Mouse (Mus musculus): ENCODE measurements around the gene Cdan1.

Gene Cdan1

DNA sequence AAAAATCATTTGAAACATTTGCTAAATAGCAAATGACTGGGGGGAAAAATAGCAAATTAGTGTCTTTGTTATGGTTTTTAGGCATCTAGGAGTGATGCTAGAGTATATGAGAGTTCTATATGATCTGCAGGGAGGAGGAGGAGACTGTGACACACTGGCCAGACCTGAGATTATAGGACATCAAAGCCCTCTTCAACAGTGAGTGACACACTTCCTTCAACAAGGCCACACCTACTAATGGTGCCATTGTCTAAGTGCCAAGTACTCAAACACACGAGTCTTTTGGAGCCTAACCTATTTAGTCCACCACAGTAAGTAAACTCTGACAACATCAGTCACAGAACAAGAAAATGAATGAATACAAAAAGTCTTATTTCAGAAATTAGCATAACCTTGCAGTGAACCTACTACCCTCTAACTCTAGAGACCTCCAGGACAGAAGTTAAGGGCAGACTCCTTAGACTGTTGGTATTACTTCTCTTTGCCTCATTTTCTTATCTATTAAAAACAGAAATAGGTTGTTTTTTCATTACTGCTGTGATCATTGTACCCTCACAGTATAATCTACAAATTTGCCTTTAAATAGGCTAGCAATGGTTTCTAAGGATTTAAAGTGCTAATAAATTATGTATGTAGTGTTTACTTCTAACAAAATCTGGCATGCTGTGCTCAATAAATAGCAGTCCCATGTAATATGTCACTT, 22.8 kb downstream of the Cdan1 start:
- Histone ChIP-seq H3K27me3 (ENCODE audit: insufficient read depth, low read length) (no peaks in the 10 kb centered on the region), H3K4me3 (replicated peaks; ENCODE audit: low read length) (no peak overlapping the region), H3K4me1 (replicated peaks; ENCODE audit: low read depth, low read length) (peaks cover 20% of the 10 kb centered on the region), H3K36me3 (ENCODE audit: insufficient read depth, low read length) (no peaks in the 10 kb centered on the region), H3K9me3 (ENCODE audit: low read length) (no peaks in the 10 kb centered on the region)
- TF ChIP-seq NANOG (IDR thresholded peaks at IDR 0.05; ENCODE audit: borderline replicate concordance, low read length) (no peak), POU5F1 (IDR thresholded peaks at IDR 0.05; ENCODE audit: borderline replicate concordance, low read length) (no peak), CTCF (conservative IDR thresholded peaks at IDR 0.05; ENCODE audit: low read length) (no peak)

DNA sequence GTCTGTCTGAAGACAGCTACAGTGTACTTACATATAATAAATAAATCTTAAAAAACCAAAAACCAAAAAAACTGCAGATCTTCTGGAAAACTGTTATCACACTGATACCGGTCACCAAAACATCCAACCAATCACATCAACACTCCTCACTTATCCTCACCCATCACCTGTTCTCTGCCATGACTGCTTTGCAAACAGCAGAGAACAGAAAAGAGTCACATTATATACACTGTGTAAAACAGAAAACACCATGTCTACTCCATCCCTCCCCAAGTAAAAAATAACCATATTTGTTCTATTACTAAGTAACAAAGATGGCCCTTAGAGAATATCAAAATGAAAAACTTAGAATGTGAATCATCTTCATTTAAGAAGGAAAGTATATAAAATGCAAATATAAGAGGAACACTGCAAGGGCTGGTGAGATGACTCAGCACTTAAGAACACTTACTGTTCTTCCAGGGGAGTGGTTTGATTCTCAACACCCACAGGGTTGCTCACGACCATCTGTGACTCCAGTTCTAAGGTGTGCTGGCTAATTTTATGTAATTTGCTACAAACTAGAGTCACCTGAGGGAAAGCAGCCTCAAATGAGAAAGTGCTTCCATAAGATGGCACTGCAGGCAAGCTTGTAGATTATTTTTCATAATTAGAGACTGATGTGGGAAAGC, 79.5 kb downstream of the Cdan1 start:
- Histone ChIP-seq H3K4me3 (replicated peaks; ENCODE audit: low read length) (no peak overlapping the region), H3K9me3 (ENCODE audit: low read length) (no peaks in the 10 kb centered on the region), H3K36me3 (ENCODE audit: insufficient read depth, low read length) (peaks cover 10% of the 10 kb centered on the region; the same call in 1 of the 2 replicates), H3K4me1 (replicated peaks; ENCODE audit: low read depth, low read length) (no peaks in the 10 kb centered on the region), H3K27me3 (ENCODE audit: insufficient read depth, low read length) (no peaks in the 10 kb centered on the region)
- no peak for TF ChIP-seq NANOG (IDR thresholded peaks at IDR 0.05; ENCODE audit: borderline replicate concordance, low read length)

DNA sequence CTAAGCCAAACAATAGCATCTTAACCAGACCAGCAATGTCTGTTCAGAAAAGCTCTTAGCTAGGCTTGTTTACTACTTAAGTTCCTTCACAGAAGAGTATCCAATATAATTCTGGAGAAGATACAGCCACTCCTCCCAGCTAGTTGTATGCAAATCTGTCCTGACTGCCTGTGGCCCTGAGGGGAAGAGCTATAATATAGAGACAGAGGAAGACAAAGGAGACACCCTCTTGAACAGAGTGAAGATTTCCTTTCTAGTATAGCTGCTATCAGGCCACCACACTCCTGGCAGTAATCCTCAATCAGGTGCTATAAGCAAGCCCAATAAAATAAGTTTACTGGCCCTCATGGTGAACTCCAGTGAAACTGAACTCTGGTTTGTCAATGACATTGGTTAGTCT, 88.0 kb downstream of the Cdan1 start:
- TF ChIP-seq NANOG (IDR thresholded peaks at IDR 0.05; ENCODE audit: borderline replicate concordance, low read length) (peak; percentile 79; the same call in 1 of the 2 replicates), CTCF (conservative IDR thresholded peaks at IDR 0.05; ENCODE audit: low read length) (no peak)
- H3K4me1 ChIP-seq (replicated peaks; ENCODE audit: low read depth, low read length): peaks cover 17% of the 10 kb centered on the region
- H3K4me3 ChIP-seq (replicated peaks; ENCODE audit: low read length): no peak overlapping the region
- peaks cover under 1% of the 10 kb centered on the region; the same call in 1 of the 2 replicates for H3K36me3 ChIP-seq (ENCODE audit: insufficient read depth, low read length)
- no peaks in the 10 kb centered on the region for H3K9me3 ChIP-seq (ENCODE audit: low read length)
- H3K27me3 ChIP-seq (ENCODE audit: insufficient read depth, low read length): no peaks in the 10 kb centered on the region

DNA sequence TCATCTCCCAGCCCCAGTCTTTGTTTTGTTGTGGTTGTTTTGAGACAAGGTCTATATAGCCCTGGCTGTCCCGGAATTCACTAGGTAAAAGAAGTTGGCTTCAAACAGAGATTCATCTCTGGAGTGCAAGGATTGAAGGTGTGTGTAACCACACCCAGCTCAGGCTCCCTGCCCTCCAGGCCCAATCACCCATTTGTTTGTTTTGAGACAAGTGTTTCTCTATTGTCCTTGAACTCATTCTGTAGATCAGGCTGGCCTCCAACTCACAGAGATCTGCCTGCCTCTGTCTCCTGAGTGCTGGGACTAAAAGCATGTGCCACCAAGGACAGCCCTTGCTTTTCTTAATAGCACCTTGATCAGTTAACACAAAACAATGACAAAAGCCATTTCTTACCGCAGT, 101.9 kb downstream of the Cdan1 start:
- H3K4me3 ChIP-seq (replicated peaks; ENCODE audit: low read length): no peak overlapping the region
- H3K36me3 ChIP-seq (ENCODE audit: insufficient read depth, low read length): peaks cover 32% of the 10 kb centered on the region
- H3K4me1 ChIP-seq (replicated peaks; ENCODE audit: low read depth, low read length): peaks cover 10% of the 10 kb centered on the region; the same call in 1 of the 2 replicates
- no peaks in the 10 kb centered on the region for H3K27me3 ChIP-seq (ENCODE audit: insufficient read depth, low read length)
- H3K9me3 ChIP-seq (ENCODE audit: low read length): no peaks in the 10 kb centered on the region
- TF ChIP-seq POU5F1 (IDR thresholded peaks at IDR 0.05; ENCODE audit: borderline replicate concordance, low read length) (no peak), NANOG (IDR thresholded peaks at IDR 0.05; ENCODE audit: borderline replicate concordance, low read length) (no peak), CTCF (conservative IDR thresholded peaks at IDR 0.05; ENCODE audit: low read length) (no peak)

DNA sequence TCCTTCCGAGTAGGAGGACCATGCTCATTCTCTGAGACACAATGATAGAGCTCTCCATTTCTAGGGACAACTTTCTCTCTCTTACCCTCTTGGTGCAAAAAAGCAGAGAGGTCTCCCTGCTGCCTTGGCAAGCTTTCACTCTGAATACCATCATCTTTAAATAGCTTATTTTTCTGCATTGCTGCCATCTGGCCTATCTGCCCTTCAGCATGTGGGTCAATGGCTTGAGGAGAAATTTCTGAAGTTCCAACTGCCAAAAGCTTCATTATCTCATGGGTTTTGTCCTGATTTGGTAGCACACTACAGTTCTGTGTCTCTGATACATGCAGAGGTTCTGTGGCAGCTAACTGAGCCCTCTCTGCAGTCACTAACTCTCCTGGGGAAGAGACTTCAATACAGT, 104.4 kb downstream of the Cdan1 start:
- no peak overlapping the region for H3K4me3 ChIP-seq (replicated peaks; ENCODE audit: low read length)
- no peak for TF ChIP-seq NANOG (IDR thresholded peaks at IDR 0.05; ENCODE audit: borderline replicate concordance, low read length)

DNA sequence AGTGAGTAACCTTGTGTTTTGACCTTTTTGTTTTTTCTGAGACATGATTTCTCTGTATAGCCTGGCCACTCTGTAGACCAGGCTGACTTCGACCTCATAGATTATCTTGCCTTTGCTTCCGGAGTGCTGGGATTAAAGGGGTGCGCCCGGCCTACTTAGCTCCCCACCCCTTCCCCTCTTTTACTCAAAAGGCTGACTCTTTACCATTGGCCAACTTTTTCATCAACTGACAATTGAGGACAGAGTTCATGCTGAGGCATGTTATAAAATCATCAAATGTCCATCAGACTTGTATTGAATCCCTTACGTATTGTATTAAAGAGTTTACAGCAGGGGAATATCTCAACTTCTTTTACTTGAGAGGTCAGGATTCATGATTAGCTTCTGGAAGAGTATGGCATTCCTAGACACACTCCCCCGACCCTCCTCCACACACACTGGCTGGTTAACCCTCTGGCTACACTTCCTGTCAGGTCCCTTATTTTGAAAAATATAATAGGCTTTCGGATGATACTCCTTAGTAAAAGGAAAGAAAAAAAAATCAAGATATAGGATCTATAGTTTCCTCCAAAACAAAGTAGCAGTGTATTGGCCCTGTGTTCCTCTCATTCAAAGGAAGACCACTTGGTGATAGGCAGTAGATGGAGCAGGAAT, 117.9 kb downstream of the Cdan1 start:
- Histone ChIP-seq H3K9me3 (ENCODE audit: low read length) (no peaks in the 10 kb centered on the region), H3K4me3 (replicated peaks; ENCODE audit: low read length) (peak overlapping the region; percentile 96), H3K27me3 (ENCODE audit: insufficient read depth, low read length) (no peaks in the 10 kb centered on the region), H3K36me3 (ENCODE audit: insufficient read depth, low read length) (peaks cover 39% of the 10 kb centered on the region), H3K4me1 (replicated peaks; ENCODE audit: low read depth, low read length) (peaks cover 31% of the 10 kb centered on the region)
- TF ChIP-seq CTCF (conservative IDR thresholded peaks at IDR 0.05; ENCODE audit: low read length) (no peak), POU5F1 (IDR thresholded peaks at IDR 0.05; ENCODE audit: borderline replicate concordance, low read length) (no peak), NANOG (IDR thresholded peaks at IDR 0.05; ENCODE audit: borderline replicate concordance, low read length) (no peak)

More for the DNA sequence above, 104.4 kb downstream of the Cdan1 start:
- Histone ChIP-seq H3K9me3 (ENCODE audit: low read length) (no peaks in the 10 kb centered on the region), H3K27me3 (ENCODE audit: insufficient read depth, low read length) (no peaks in the 10 kb centered on the region), H3K36me3 (ENCODE audit: insufficient read depth, low read length) (peaks cover 32% of the 10 kb centered on the region), H3K4me1 (replicated peaks; ENCODE audit: low read depth, low read length) (peaks cover 10% of the 10 kb centered on the region; the same call in 1 of the 2 replicates)

DNA sequence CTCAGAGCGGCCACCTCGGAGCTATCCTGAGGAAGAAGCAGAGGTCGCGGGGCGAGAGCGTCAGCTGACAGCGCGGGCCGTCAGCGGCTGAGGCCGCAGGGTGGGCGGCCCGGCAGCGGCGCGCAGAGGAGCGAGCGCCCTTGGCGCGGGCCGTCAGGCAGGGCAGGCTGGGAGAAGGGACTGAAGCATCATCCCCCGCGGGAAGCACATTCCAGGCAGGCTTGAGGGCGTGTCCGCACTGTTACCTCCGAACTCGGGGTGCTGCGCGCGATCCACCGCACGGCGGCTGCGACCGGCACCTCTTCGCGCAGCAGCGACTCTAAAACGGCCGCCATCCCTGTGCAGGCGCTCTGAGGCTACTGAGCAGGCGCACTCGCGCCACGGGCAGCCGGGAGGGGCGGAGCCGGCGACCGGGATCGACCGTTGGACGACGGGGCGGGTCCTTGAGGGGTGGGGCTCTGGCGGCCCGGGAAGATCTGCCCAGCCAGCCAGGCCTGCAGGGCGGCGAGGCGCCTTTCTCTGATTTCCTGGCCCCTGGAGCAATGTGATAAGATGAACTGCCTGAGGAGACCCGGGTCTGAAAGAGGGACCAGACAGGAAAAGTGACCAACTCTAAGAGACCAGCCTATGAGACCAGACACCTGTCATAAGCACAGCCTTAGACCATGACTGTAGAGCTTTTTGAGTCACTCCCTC, 118.6 kb downstream of the Cdan1 start:
- TF ChIP-seq CTCF (conservative IDR thresholded peaks at IDR 0.05; ENCODE audit: low read length) (no peak), NANOG (IDR thresholded peaks at IDR 0.05; ENCODE audit: borderline replicate concordance, low read length) (no peak), POU5F1 (IDR thresholded peaks at IDR 0.05; ENCODE audit: borderline replicate concordance, low read length) (no peak)
- Histone ChIP-seq H3K4me3 (replicated peaks; ENCODE audit: low read length) (peak overlapping the region; percentile 96), H3K9me3 (ENCODE audit: low read length) (no peaks in the 10 kb centered on the region), H3K4me1 (replicated peaks; ENCODE audit: low read depth, low read length) (peaks cover 31% of the 10 kb centered on the region), H3K36me3 (ENCODE audit: insufficient read depth, low read length) (peaks cover 41% of the 10 kb centered on the region), H3K27me3 (ENCODE audit: insufficient read depth, low read length) (no peaks in the 10 kb centered on the region)

DNA sequence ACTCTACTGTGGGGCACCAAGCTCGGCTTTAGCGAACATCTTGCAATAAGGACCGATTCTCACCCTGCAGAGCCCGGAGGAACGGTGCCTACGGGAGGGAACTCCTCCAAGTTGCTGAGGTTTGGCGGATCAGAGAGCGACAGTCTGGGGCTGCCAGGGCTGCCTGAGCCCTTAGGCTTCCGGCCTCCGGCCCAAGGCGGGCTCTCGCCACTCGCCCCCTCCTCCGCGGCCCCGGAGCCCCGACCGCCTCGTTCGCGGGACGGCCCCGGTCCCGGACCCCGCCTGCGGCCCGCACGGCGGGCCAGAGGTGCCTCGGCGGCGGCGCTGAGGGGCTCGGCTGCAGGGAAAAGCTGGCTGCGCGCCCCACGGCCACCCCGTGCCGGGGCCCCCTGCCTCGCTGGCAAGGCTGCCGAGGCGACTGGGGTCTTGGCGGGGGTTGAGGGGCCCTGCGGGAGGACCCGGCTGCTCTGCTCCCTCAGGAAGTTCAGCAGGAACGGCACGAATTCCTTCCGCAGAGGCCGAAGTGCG, 119.2 kb downstream of the Cdan1 start:
- peak overlapping the region; percentile 96 for H3K4me3 ChIP-seq (replicated peaks; ENCODE audit: low read length)

More for the DNA sequence above, 119.2 kb downstream of the Cdan1 start:
- H3K9me3 ChIP-seq (ENCODE audit: low read length): no peaks in the 10 kb centered on the region
- H3K36me3 ChIP-seq (ENCODE audit: insufficient read depth, low read length): peaks cover 45% of the 10 kb centered on the region
- peaks cover 31% of the 10 kb centered on the region for H3K4me1 ChIP-seq (replicated peaks; ENCODE audit: low read depth, low read length)
- no peaks in the 10 kb centered on the region for H3K27me3 ChIP-seq (ENCODE audit: insufficient read depth, low read length)
- no peak for TF ChIP-seq POU5F1 (IDR thresholded peaks at IDR 0.05; ENCODE audit: borderline replicate concordance, low read length)
- TF ChIP-seq NANOG (IDR thresholded peaks at IDR 0.05; ENCODE audit: borderline replicate concordance, low read length): no peak
- TF ChIP-seq CTCF (conservative IDR thresholded peaks at IDR 0.05; ENCODE audit: low read length): no peak

All from E14TG2a.4 (cell line).